ENCODE assay signal across 12 mouse cellular contexts in the genomic region with DNA sequence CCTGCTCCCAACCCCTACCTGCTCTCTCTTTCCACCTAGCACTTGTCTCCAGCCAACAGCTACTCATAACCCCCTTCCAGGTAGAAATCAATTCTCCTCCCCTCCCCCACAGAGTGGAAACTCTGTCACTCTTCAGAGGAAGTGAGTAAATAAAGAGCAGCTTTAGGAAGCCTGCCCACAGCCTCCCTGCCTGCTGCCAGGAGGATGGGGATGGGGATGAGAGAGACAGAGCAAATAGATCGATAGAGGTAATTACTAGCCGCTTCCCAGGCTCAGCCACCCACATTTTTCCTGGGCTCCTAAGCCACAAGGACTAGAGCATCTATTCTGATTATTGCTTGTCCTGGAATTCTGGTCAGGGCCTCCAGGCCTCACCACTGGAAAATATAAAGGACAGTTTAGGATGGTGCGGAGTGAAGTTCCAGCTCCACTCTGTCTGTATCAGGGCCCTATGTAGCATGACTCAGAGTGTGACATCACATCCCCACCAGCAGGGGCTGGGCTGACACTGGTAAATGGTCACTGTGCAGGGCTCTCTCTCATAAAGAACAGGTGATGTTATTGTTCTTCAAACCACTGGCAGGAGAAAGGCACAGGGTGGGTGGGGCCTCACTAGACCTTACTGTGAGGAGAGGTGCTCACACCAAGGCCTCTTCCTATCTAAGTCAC.
A peak's percentile ranks its signal among the peaks of the same experiment; 100 is the strongest.
DNase-seq lines count a peak whose midpoint lies in the region; ATAC-seq lines count a peak whose summit lies in the region.
"Had no signal": no experiment of that assay in that cellular context is flagged by ENCODE, and none has a peak within 500 bp of the region (broad histone marks: within the 10 kb centered on the region; RNA-seq: fewer than 3 reads in every experiment).

No protein-coding gene starts in this region.

- H3K4me3 ChIP-seq in liver, embryonic 13.5 days (replicated peaks): no peak overlapping the region
- H3K4me3 ChIP-seq in liver, embryonic 11.5 days (ENCODE audit: low read depth, low read length): no peak overlapping the region
- H3K4me3 ChIP-seq in midbrain, embryonic 16.5 days (ENCODE audit: low read depth, low read length): no peak overlapping the region
- H3K4me3 ChIP-seq: gastrocnemius, adult 2 months; heart, embryonic 15.5 days had no signal

- no peak overlapping the region for H3K27ac ChIP-seq in liver, embryonic 13.5 days
- H3K27ac ChIP-seq in liver, embryonic 11.5 days (ENCODE audit: low read depth, low read length): no peak overlapping the region
- H3K27ac ChIP-seq in midbrain, embryonic 16.5 days (ENCODE audit: low read length): no peak overlapping the region
- H3K27ac ChIP-seq: gastrocnemius, adult 2 months; heart, embryonic 15.5 days; liver, embryonic 14.5 days had no signal

- H3K9ac ChIP-seq in liver, embryonic 13.5 days: no peak overlapping the region
- H3K9ac ChIP-seq in liver, embryonic 11.5 days (ENCODE audit: low read depth, low read length): no peak overlapping the region
- no peak overlapping the region for H3K9ac ChIP-seq in midbrain, embryonic 16.5 days (ENCODE audit: low read depth, low read length)
- H3K9ac ChIP-seq: heart, embryonic 15.5 days; liver, embryonic 14.5 days had no signal

- no peaks in the 10 kb centered on the region for H3K9me3 ChIP-seq in liver, embryonic 13.5 days (replicated peaks)
- no peaks in the 10 kb centered on the region for H3K9me3 ChIP-seq in liver, embryonic 11.5 days (ENCODE audit: control insufficient read depth, low read length)
- no peaks in the 10 kb centered on the region for H3K9me3 ChIP-seq in midbrain, embryonic 16.5 days (replicated peaks; ENCODE audit: control insufficient read depth, low read length, poor library complexity, severe bottlenecking)
- H3K9me3 ChIP-seq: heart, embryonic 15.5 days had no signal

- DNase-seq in liver, embryonic 13.5 days: no peak
- DNase-seq in liver, embryonic 11.5 days (ENCODE audit: low spot score): no peak
- peak; percentile 13 to 20 for DNase-seq in B cell, adult 2 months
- peak; percentile 34 for DNase-seq in T-cell, adult 2 months (ENCODE audit: low spot score)
- no peak for DNase-seq in frontal cortex, adult 2 months (ENCODE audit: extremely low spot score in 1 of 2, low spot score in 1 of 2)
- DNase-seq: cerebellum, adult 9-10 months; gastrocnemius, adult 2 months; retina, postnatal 1 day had no signal

- H3K4me2 ChIP-seq in liver, embryonic 13.5 days: no peak overlapping the region
- H3K4me2 ChIP-seq in liver, embryonic 11.5 days: no peak overlapping the region
- no peak overlapping the region for H3K4me2 ChIP-seq in midbrain, embryonic 16.5 days (ENCODE audit: low read length)
- H3K4me2 ChIP-seq: heart, embryonic 15.5 days had no signal

- WGBS in liver, embryonic 13.5 days (ENCODE audit: insufficient replicate concordance): 65% methylated on average over 3 of the region's 3 CpGs
- WGBS in liver, embryonic 11.5 days: 75% methylated on average over 3 of the region's 3 CpGs
- 84% methylated on average over 3 of the region's 3 CpGs for WGBS in midbrain, embryonic 16.5 days

- no peaks in the 10 kb centered on the region for H3K27me3 ChIP-seq in liver, embryonic 13.5 days
- no peaks in the 10 kb centered on the region for H3K27me3 ChIP-seq in liver, embryonic 11.5 days (replicated peaks; ENCODE audit: control insufficient read depth, insufficient read depth, low read length)
- H3K27me3 ChIP-seq in midbrain, embryonic 16.5 days (ENCODE audit: control insufficient read depth, insufficient read depth, low read depth, low read length): no peaks in the 10 kb centered on the region
- H3K27me3 ChIP-seq: heart, embryonic 15.5 days had no signal

- no peaks in the 10 kb centered on the region for H3K36me3 ChIP-seq in liver, embryonic 13.5 days
- H3K36me3 ChIP-seq in liver, embryonic 11.5 days (ENCODE audit: control insufficient read depth, insufficient read depth, low read length): no peaks in the 10 kb centered on the region
- H3K36me3 ChIP-seq in midbrain, embryonic 16.5 days (ENCODE audit: control insufficient read depth, insufficient read depth, low read length): no peaks in the 10 kb centered on the region
- H3K36me3 ChIP-seq: heart, embryonic 15.5 days had no signal

- peak; percentile 29; the same call in 1 of the 2 replicates for ATAC-seq in liver, embryonic 13.5 days (ENCODE audit: low read depth)
- ATAC-seq in liver, embryonic 11.5 days (replicated peaks; ENCODE audit: low FRiP score): no peak
- peak; percentile 37; the same call in 1 of the 2 replicates for ATAC-seq in midbrain, embryonic 16.5 days
- ATAC-seq in megakaryocyte-erythroid progenitor cell, adult 5-6 weeks (replicated peaks; ENCODE audit: low FRiP score, low TSS enrichment, poor library complexity, severe bottlenecking): no peak

- peaks cover 7% of the 10 kb centered on the region for H3K4me1 ChIP-seq in liver, embryonic 13.5 days (replicated peaks)
- H3K4me1 ChIP-seq in liver, embryonic 11.5 days (replicated peaks; ENCODE audit: control insufficient read depth, insufficient read depth, low read length): no peaks in the 10 kb centered on the region; the same call in none of the 2 replicates
- H3K4me1 ChIP-seq in midbrain, embryonic 16.5 days (ENCODE audit: control insufficient read depth, insufficient read depth, low read length): no peaks in the 10 kb centered on the region

Comparison
In these comparisons a context has a peak if more than half of its experiments do, and no peak if none do; other contexts are left out.
1. ATAC-seq: peak in liver, embryonic 13.5 days (single experiment) and midbrain, embryonic 16.5 days (single experiment); none in liver, embryonic 11.5 days (single experiment) and megakaryocyte-erythroid progenitor cell, adult 5-6 weeks (single experiment).
2. DNase-seq: peak in B cell, adult 2 months (2 of 2) and T-cell, adult 2 months (single experiment); none in liver, embryonic 13.5 days (single experiment), liver, embryonic 11.5 days (single experiment) and frontal cortex, adult 2 months (0 of 2).